8 mouse cellular contexts compared by ENCODE assay signal in genomic region chr1:121327344-121328192, GRCm38 (mm10). TPM values are rescaled to one million over a fixed set of nuclear protein-coding genes. Genes with fewer than 3 reads are reported as not detected.
A peak's percentile ranks its signal among the peaks of the same experiment; 100 is the strongest.
DNase-seq lines count a peak whose midpoint lies in the region; ATAC-seq and TF ChIP-seq lines count a peak whose summit lies in the region.

No protein-coding gene starts in this region.

- no peaks in the 10 kb centered on the region for H3K27me3 ChIP-seq in forebrain, embryonic 15.5 days

- peaks cover 27% of the 10 kb centered on the region for H3K4me1 ChIP-seq in forebrain, embryonic 15.5 days
- peaks cover 10% of the 10 kb centered on the region for H3K4me1 ChIP-seq in lung, adult 2 months (ENCODE audit: control insufficient read depth, insufficient read depth, low read length)

- no peaks in the 10 kb centered on the region for H3K36me3 ChIP-seq in forebrain, embryonic 15.5 days

- TF ChIP-seq CTCF in lung, adult 2 months (IDR thresholded peaks at IDR 0.05; ENCODE audit: insufficient read depth, low read length), result no peak

- intact Hi-C loops in heart, postnatal 25 days (cut with DNase I), result loop anchor here (5.0 to 10.0 kb wide), 2 partner anchors 105 to 237 kb away; partner anchors contain the start of genes Ccdc93 and Ddx18

- 1% methylated on average over 55 of the region's 55 CpGs for WGBS in forebrain, embryonic 15.5 days
- 1% methylated on average over 55 of the region's 55 CpGs for WGBS in lung, adult 2 months

- DNase-seq in ES-CJ7 (ENCODE audit: low read depth, low spot score), result peak; percentile 95
- peak; percentile 89 for DNase-seq in cerebellum, adult 11 months
- DNase-seq in heart, postnatal 25 days (ENCODE audit: low spot score), result peak; percentile 90
- peak; percentile 91 to 93 for DNase-seq in layer of hippocampus, adult 18-20 months (ENCODE audit: low spot score in 2 of 2)
- DNase-seq in lung, adult 2 months, result peak; percentile 91
- DNase-seq in thymus, adult 18-20 months, result peak; percentile 93 to 94

- H3K27ac ChIP-seq in forebrain, embryonic 15.5 days (replicated peaks), result peak overlapping the region; percentile 95

- peak; percentile 98 for ATAC-seq in forebrain, embryonic 15.5 days (replicated peaks)
- ATAC-seq in neutrophil, adult 5-6 weeks (ENCODE audit: extremely low read depth, insufficient number of reproducible peaks, low FRiP score, poor library complexity, severe bottlenecking), result peak; percentile 86

- peak; percentile 88 for TF ChIP-seq POLR2A in lung, adult 2 months (IDR thresholded peaks at IDR 0.05; ENCODE audit: borderline replicate concordance, extremely low read depth, low read depth, low read length)

- no peaks in the 10 kb centered on the region for H3K9me3 ChIP-seq in forebrain, embryonic 15.5 days

- H3K9ac ChIP-seq in forebrain, embryonic 15.5 days (replicated peaks), result peak overlapping the region; percentile 88

- peak overlapping the region; percentile 85 for H3K4me2 ChIP-seq in forebrain, embryonic 15.5 days (replicated peaks)

- peak overlapping the region; percentile 78 for H3K4me3 ChIP-seq in forebrain, embryonic 15.5 days
- peak overlapping the region; percentile 92 for H3K4me3 ChIP-seq in lung, adult 2 months (replicated peaks; ENCODE audit: extremely low read depth, low read depth, low read length)

RNA-seq across cellular contexts. Expression of gene Insig2, which starts 4.8 kb away (rescaled TPM):
- 40.5 and 44.4 TPM in 2 replicates for polyA plus RNA-seq in forebrain, embryonic 15.5 days (2015; fragmentation: Nextera tagmentation; extraction: Ambion mirVana)
- 10 to 100 TPM; 58.1 to 65.9 TPM for total RNA-seq in heart, postnatal 25 days (2021)
- total RNA-seq in layer of hippocampus, adult 18-20 months (2021), result 10 to 100 TPM; 73.7 to 74.8 TPM
- polyA plus RNA-seq in lung, adult 2 months (2012; rRNA removed), result 18.7 and 24.1 TPM in 2 replicates
- 16.1 and 22.2 TPM in 2 replicates for total RNA-seq in neutrophil, adult 5-6 weeks (2017)

Comparison
In these comparisons a context has a peak if more than half of its experiments do, and no peak if none do; other contexts are left out.
1. Peak in every context shown above with its lines: DNase-seq, ATAC-seq, H3K4me3 ChIP-seq and H3K27ac ChIP-seq.